Mouse (Mus musculus) ovary, postnatal 10 days (tissue): ENCODE measurements around the gene Slfnl1.
A peak's percentile ranks its signal among the peaks of the same experiment; 100 is the strongest.

Experiments
- DNase-seq: peaks from one replicate; pipeline ENCODE4 v3.0.0; 2022; ENCODE audit warnings: low spot score

Slfnl1 gene

GRCm38 (mm10) chr4:120531986-120532385 is at the start of gene Slfnl1:
Slfnl1 (plus strand) TSS chr4:120532231.
- no peak for DNase-seq

- no peak for DNase-seq
These were observed 44.3 kb upstream of the Slfnl1 start for GRCm38 (mm10) chr4:120487707-120488106.

- DNase-seq: no peak
These were observed 25.1 kb upstream of the Slfnl1 start for GRCm38 (mm10) chr4:120506955-120507354.

- DNase-seq: no peak
These were observed 20.8 kb upstream of the Slfnl1 start for GRCm38 (mm10) chr4:120511203-120511602.

- DNase-seq: no peak
These were observed 17.7 kb upstream of the Slfnl1 start for GRCm38 (mm10) chr4:120514366-120514765.

GRCm38 (mm10) chr4:120516491-120516890 is 15.5 kb upstream of the Slfnl1 start:
- DNase-seq: no peak

GRCm38 (mm10) chr4:120516907-120517306 is 15.1 kb upstream of the Slfnl1 start:
- no peak for DNase-seq

GRCm38 (mm10) chr4:120517335-120517734 is 14.7 kb upstream of the Slfnl1 start:
- DNase-seq: no peak

- DNase-seq: no peak
These were observed 10.3 kb upstream of the Slfnl1 start for GRCm38 (mm10) chr4:120521761-120522160.

GRCm38 (mm10) chr4:120522351-120522750 is 9.7 kb upstream of the Slfnl1 start:
- no peak for DNase-seq

GRCm38 (mm10) chr4:120523092-120523491 is 8.9 kb upstream of the Slfnl1 start:
- DNase-seq: no peak

GRCm38 (mm10) chr4:120528171-120528570 is 3.9 kb upstream of the Slfnl1 start:
- DNase-seq: no peak

GRCm38 (mm10) chr4:120538664-120539063 is 6.6 kb downstream of the Slfnl1 start:
- no peak for DNase-seq

GRCm38 (mm10) chr4:120544896-120545295 is 12.9 kb downstream of the Slfnl1 start:
- no peak for DNase-seq

GRCm38 (mm10) chr4:120556592-120556991 is 24.6 kb downstream of the Slfnl1 start:
- DNase-seq: no peak

GRCm38 (mm10) chr4:120565726-120566125 is 33.7 kb downstream of the Slfnl1 start:
- DNase-seq: no peak

- no peak for DNase-seq
These were observed 36.0 kb downstream of the Slfnl1 start for GRCm38 (mm10) chr4:120568005-120568404.

GRCm38 (mm10) chr4:120569025-120569424 is 37.0 kb downstream of the Slfnl1 start:
- DNase-seq: no peak

GRCm38 (mm10) chr4:120569486-120570437 is 37.7 kb downstream of the Slfnl1 start, which contains the start of gene Ctps:
Ctps (minus strand) TSS chr4:120570276.
- DNase-seq: peak; percentile 91

GRCm38 (mm10) chr4:120570438-120571069 is 38.5 kb downstream of the Slfnl1 start:
- no peak for DNase-seq

- DNase-seq: no peak
These were observed 39.0 kb downstream of the Slfnl1 start for GRCm38 (mm10) chr4:120571070-120571464.

- no peak for DNase-seq
These were observed 39.7 kb downstream of the Slfnl1 start for GRCm38 (mm10) chr4:120571691-120572090.

GRCm38 (mm10) chr4:120580894-120581293 is 48.9 kb downstream of the Slfnl1 start:
- no peak for DNase-seq
